Mouse (Mus musculus) layer of hippocampus, adult 18-20 months (tissue): ENCODE results near the gene Kctd10. TPM values are rescaled to one million over a fixed set of nuclear protein-coding genes. Genes with fewer than 3 reads are reported as not detected.

Experiments used
- DNase-seq, 2 experiments: peaks; one replicate each; pipeline ENCODE4 v3.0.0; 2022; ENCODE audit warnings: low spot score in 2 of 2
- total RNA-seq, 2 experiments: library from RNA; stranded (reverse); gene quantifications; 2 replicates each; pipeline ENCODE4 v1.2.3; 2021

Gene Kctd10
- total RNA-seq, 2 experiments from 2014 or later, result 56.9 to 57.8 TPM

DNA sequence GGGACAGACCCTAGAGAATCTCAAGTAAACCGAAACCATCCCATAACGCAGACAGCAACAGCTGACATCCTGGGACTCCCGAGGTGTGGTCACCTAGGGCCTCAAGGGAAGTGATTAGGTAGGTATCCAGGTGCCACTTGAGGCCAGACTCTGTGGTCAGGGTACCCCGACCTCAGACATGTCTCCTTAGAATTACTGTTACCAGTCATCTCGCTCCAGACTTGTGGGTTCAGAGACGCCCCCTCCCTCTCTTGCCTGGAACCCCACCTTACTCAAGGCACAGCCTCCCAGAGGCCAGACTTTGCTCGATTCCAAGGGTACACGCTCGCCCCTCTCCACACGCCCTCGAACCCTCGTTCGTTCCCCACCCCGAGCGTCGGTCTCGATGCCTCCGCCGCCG lies 545 bp downstream of the Kctd10 start:
- DNase-seq, result no peak

DNA sequence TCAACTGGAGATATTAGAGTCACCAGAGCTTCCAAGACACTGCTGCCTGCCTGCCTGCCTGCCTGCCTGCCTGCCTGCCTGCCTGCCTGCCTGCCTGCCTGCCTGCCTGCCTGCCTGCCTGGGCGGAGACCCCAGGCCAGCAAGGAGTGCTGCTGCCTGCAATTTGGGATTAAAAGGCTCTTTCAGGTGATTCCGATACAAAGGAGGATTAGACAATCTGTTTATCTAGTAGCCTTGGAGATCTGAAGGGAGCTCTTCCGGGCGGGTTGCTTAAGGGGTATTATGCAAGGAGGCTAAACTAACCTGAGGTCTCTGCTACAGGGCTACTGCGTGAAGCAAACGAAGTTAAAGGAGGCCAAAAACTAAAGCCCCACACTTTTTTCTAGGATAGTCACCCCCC lies 1.4 kb downstream of the Kctd10 start:
- DNase-seq, result no peak

DNA sequence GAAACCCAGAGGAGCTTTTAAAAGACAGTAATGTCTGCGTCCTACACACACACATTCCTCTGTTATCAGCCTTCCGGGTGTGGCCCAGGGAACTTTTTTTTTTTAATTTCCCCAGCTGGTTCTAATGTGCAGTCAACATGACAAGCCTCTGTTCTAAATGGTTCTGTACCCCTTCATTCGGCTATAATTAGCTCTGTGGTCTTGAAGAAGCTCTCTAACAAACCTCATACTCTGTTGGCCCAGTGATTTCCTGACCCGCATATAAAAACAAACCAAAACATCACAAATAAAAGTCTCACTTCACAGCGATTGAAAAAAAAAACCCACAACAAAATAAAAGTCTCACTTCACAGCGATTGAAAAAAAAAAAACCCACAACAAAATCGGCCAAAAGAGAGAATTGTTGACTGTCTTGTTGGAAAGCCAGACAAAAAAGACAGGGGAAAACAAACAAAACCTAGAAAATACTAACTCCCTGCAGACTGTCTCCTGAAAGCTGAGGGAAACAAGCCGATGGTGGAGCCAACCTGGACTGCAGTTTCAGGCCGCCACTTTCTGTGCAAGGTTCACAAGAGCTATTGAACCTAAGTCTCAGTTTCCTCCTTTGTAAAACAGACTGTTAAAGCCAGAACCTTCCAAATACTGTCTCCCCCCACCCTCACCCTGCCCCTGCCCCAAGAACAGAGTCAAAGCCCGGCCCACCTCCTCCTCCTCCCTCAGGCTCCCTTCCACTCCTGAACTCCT lies 2.0 kb downstream of the Kctd10 start:
- no peak for DNase-seq

DNA sequence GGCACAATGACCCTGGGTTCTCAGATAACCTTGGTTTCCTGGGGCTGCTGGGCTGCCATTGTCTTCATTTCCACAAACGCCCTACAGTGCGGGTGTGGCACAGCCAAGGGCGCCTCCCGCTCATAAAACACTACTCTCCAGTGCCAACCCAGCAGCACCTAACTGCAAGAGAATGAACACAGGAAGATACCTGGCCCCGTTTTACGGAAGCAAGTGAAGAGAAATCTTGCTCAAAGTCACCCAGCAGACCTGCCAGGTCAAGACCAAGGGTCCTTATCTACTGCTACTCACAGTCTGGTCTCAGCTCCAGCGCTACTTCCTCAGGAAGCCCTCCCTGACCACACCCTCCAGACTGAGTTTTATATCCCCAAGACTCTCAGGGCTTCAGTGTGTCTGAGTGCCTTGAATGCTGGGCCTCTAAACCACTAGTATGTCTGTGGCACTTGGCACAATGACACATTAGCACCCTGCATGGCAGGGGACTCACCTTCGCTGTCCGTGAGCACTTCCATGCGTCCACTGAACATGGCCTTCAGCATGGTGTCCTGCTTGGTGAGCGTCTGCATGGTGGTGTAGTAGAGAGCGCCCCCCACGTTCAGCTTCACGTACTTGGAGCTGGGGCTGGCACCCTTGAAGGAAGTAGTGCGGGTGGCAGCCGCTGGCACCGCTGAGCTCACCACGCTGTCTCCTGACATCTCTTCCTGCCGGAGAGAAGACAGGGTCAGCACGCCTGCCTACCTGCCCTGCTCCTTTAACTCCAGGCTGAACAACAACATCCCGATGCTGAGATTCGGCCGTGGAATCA lies 5.7 kb downstream of the Kctd10 start:
- DNase-seq, result no peak

DNA sequence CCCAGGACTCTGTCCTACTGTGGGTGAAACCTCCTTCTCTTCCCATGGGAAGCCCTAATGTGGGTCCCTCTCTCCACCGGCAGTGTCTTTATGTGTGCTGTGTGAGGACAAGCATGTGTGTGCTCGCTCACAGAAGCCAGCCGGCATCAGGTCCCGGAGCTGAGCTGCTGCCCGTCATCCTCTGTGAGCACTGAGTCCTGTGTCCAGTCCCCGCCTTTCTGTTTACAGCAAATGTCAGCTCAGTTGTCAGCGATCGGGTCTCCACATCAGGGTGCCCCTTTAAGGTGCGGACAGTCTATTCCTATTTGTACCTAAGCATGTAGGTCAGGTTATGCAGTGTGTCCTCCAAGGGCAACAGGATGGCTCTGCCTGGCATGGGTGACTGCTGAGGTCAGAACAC lies 6.7 kb downstream of the Kctd10 start:
- no peak for DNase-seq

DNA sequence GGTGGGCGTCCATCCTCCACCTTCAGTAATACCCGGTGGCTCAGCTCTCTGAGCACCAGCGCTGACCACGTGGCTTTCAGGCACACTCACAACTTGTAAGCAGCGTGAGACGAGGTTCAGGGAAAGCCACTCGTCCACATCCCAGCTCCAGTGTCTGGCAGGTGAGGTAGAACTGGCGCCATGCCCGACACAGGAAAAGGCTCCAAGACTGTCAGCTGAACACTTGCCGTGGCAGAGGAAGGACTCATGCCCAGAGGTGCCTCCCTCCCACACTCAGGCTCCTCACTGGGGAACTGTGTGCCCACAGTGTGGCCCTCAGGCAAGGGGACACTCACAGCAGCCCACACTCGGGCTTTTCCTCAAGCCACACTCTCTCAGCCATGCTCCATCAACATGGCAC lies 7.1 kb downstream of the Kctd10 start:
- DNase-seq, result no peak

DNA sequence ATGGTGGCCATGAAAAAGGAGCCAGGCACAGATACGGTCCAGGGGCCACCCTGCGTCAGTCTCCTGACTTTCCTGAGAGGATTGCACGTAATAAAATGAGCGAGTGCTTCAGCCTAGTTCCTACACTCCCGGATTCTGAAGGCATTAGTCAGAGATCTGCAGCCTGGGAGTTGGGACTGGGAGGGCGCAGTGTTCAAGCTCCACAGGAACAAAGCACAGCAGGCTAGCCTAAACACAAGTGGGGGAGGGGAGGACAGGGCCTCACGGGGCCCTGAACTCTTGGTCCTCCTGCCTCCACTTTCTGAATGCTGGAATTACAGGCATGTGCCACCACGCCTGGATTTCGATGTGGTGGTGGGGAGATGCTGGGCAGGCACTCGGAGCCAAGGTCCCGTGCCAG lies 7.7 kb downstream of the Kctd10 start:
- DNase-seq, result no peak

DNA sequence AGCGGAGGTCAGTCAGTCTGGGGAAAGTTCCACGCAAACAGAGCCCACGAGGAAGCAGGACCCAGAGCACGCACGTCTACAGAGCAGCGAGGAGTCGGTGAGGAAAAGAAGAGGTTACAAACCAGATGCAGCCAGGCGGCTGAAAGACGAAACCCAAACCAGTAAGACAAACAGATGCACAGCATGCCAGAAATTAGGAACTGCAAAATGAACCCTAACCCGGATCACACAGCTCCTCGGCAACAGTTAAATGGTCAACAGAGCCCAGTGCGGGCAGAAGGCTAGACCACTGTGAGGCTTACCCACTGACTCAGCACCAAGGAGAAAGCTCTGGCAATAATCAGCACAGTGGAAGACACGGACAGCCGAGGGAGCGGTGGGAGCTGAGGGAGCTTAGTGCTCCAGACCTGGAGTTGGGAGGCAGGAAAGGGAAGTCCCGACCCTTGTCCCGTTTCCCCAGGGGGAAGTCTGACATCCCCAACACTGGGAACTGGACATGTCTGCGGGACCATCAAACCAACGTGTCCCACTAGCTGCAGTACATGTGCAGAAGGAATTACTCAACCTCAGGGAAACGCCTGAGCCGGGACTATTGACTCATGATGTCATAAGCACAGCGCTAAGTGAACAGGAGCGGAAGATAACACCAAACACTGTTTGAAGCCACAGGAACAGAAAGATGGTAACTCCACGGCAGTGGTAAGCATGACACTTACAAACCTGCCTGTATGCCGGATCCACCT lies 8.4 kb downstream of the Kctd10 start:
- no peak for DNase-seq

DNA sequence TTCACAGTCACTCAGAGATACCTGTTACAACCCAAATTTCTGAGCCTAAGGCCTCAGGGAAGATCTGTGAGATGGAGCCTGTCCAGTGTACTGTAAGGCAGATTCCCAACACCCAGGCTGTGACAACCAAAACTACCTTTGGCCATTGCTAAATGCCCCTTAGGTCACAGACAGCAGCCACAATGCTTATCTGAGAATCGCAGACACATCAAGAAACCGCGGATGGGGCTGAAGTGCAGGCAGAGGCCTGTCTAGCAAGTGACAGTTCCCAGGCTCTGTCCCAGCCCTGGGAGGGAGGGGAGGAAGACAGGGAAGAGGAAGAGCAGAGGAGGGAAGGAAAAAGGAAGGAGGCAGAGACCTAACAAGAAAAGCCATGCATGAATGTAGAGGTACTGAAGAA lies 9.0 kb downstream of the Kctd10 start:
- no peak for DNase-seq

DNA sequence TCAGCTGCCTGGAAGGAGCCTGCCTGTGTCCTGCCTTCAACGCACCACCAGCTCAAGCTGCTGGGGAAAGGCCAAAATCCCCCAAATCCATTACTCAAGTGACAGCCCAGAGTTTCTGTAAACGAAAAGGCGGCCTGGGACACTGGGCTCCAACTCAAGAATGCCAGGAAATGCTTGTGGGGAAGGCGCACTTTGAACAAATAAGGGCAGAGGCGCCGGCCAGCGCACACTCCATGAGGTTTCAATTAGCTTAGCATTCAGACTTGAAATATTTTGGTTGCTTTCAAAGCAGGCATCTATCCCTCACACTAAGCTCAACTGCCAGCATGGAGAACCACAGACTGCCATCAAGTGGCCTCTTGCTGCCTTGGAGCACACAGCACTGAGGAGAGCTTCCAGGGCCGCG lies 9.9 kb downstream of the Kctd10 start:
- DNase-seq, result peak in 1 of 2 experiments; percentile 15

DNA sequence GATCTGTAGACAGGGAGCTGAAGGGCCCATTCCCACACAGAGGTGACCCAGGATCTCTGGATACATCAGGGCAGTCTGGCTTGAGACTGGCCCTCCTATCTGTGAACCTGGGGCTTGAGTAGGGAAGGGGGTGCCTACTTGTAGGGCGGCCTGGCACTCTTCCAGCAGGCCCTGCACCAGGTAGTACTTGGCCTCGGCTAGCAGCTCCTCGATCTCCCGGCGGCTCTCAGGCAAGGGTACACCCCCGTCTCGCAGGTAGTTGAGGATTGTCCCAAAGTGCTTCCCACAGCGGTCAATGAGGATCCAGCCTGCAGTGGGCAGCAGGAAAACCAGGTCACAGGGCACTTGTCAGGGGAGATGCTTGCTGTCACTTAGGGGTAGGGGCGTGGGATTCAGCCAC lies 10.4 kb downstream of the Kctd10 start:
- DNase-seq, result no peak

DNA sequence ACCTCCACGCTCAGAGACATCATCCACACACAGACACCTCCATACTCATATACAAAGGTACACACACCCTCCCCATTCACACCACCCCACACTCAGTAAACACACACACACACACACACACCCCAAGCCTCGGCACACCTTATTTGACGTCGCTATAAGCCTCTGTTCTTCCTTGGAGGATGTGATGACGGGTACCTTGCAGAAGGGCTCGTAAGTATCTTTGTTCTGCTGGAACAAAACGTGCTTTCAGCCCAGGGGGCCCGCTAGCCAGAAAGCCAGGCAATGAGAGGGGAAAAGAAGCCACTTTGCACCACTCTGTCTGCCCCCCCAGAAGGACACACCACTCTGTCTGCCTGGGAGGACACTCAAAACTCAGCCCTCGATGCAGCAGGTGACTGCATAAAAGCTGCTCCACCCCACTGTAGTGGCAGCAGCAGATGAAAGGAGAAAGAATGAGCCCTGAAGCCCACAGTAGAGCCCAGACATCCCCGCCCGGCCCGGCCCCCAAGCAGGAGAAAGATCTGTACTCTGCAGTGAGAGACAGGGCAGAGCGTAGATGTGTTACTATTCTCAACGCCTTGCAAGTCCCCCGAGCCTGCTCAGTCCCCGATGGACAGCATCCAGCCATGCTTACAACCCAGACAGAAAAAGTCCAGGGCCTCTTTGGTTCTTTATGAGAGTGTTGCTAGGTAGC lies 11.4 kb downstream of the Kctd10 start:
- DNase-seq, result no peak

DNA sequence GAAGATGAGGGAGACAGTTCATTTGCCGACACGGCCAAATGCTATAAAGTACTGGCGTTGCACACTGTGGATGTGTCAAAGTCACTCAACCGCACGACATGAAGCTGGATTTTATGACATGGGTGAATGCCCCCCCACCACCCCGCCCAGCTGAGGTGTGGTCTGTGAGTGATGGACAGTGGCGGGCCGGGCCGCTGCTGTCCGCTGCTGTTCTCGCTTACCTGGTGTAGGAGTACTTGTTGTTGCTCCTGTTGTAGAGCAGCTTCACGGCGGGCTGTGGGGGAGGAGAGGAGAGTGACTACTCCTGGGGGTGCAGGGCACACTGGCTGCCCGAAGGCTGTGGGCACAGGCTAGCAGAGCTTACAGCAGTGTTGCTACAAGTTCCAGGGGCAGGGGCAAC lies 12.2 kb downstream of the Kctd10 start:
- no peak for DNase-seq

DNA sequence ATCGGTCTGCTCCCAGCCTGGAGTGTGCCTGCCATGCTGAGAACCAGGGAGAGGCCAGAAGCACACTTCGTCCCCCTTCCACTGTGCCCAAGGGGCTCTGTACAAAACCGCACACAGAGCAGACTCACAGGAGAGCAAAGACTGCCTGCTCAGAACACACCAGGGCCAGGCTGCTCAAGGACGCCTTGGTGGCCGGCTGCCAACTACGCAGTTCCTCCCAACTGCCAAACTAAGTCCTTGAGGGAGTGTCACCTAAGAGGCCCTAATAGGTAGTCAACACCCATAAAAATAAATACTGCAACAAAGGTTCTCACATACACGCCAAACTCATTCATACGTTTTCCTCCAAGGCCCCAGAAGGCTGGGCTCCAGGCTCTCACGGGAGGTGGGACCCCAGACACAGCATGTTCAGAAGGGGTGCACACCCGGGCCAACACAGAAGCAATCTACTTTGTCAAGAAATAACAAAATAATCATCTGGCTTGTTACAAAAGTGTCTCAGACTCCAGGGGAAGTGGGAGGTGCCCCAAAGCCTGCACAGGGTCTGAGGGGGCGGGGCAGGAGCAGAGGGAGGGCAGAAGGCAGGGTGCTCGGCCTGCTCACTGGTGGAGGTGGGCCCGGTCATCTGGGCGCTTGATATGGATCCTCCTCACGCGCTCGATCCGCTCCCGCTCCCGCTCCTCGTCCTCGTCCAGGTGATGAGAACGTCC lies 15.1 kb downstream of the Kctd10 start:
- no peak for DNase-seq

DNA sequence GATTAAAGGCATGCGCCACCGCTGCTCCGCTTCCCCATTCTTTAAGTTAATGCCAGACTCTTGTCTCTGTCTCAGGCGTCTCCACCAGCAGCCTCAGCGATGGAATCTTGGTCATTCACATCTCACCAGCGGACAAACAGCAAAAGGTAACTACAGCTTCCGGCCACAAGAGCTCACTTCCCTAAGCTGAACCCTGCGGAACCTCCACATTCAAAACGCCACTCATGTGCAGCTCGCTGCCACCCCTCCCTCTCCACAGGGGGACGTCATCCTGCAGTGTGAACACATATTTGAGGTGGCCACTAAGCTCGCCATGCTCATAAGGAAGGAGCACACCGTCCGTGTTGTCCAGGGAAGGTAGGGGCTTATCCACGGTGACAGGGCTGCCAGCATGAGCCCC lies 19.3 kb downstream of the Kctd10 start:
- no peak for DNase-seq

DNA sequence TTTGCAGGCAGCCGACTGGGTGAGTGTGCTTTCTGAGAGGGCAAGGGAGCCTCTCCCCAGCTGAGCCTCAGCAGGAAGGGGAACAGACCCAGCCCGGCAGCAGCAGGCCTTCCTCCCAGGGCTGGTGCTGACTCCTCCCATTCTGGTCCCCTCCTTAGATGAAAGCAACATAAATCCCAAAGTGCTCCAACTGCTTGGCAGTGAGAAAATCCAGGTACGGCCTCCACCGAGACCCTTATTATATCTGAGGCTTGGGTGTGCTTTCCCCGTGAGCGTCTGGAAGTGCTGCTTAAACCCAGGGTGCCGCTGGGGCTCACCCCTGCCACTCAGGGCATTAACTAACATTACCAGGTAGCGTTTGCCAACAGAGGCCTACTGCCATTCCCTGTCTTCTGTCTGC lies 20.7 kb downstream of the Kctd10 start:
- no peak for DNase-seq

DNA sequence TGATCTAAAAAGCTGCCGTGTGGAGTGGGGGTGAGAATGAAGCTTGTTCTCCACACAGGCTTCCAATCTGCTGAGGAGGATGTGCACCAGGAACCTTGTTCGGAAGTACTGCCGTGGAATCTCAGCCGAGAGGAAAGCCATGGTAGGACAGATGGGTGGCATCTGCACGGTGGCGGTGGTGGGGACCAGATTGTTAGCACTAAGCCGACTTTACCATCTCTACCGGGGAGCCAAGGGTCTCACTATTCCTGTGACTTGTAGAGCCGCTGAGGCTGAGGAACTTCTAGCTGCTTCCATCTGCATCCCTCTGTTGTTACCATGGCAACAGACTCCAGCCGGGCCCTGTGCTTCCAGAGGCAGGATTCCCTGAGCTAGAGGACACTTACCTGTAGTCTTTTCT lies 21.5 kb downstream of the Kctd10 start:
- peak; percentile 72 to 78 for DNase-seq

DNA sequence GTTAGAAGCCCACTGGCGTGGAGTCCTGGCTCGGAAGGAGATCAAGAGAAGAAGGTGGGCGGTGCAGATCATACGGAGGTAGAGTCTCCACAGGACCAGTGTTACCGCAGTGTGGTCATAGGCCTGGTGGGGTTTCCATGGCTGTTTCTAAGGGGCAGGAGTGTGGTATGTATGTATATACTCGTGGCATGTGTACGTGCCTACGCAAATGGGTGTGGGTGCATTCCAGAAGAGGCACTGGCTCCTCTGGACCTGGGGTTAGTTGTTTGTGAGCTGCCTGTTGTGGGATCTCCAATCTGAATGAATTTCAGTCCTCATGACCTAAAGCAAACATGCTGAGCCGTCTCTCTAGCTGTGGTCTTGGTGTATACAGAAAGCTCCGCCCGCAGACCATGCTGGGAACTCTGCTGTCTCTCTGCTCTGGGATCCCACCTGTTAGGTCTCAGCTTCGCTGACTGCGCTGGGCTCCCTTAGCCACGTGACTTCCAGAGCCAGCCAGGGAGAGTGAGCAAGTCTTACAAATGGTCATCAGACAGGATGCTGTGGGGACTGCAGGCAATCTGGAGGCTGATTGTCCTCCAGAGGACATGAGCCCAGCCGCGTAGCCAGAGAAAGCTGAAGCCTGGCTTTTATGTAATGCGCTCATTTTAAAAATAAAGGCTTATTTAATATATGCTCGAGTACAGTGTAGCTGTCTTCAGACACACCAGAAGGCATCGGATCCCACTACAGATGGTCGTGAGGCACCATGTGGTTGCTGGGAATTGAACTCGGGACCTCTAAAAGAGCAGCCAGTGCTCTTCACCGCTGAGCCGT lies 23.2 kb downstream of the Kctd10 start:
- peak; percentile 59 to 82 for DNase-seq

DNA sequence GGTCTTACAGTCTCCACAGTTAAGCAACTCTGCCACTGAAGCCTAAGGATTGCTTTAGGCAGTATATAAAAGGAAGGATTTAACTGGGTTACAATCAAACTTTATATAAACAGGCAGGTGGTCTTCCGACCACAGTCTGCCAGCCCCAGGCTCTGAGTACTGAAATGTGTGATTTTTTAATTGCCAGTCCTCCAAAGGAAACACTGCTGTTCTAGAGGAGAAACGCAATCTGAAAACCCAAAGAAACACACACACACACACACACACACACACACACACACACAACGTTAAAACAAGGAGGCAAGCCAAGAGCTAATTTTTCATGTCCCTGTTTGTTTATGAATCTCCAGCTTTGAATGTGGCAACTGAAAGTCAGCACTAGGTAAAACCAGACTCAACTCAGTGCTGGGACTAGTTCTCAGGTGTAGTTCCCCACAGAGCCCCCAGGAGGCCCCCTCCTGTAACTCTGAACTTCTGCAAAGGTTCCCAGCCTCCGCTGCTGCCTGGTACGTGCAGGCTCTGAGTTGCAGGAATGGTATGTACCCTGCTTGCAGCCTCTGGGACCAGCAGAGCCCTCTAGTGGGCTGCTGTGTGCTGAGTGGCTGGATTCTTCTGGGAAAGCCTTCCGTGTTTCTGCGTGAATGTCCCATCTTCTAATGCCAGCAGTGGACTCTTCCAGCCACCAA lies 23.9 kb downstream of the Kctd10 start:
- DNase-seq, result peak; percentile 59 to 82
